Mouse (Mus musculus) frontal cortex, postnatal 14 days (tissue): ENCODE measurements around the gene Adamts13.
A peak's percentile ranks its signal among the peaks of the same experiment; 100 is the strongest.

Source experiments
- DNase-seq, 2 experiments: peaks; one replicate each; pipeline ENCODE4 v3.0.0; 2022; ENCODE audit warnings: low spot score in 2 of 2

Adamts13 gene

GRCm38 (mm10) chr2:27036003-27036402, 62.8 kb downstream of the Adamts13 start:
- no peak for DNase-seq

GRCm38 (mm10) chr2:27037008-27037407, 63.8 kb downstream of the Adamts13 start:
- no peak for DNase-seq

GRCm38 (mm10) chr2:27038596-27038995, 65.4 kb downstream of the Adamts13 start:
- DNase-seq: peak in 1 of 2 experiments; percentile 70

- DNase-seq: no peak
Measured at GRCm38 (mm10) chr2:27039286-27039685, 66.1 kb downstream of the Adamts13 start.

DNA sequence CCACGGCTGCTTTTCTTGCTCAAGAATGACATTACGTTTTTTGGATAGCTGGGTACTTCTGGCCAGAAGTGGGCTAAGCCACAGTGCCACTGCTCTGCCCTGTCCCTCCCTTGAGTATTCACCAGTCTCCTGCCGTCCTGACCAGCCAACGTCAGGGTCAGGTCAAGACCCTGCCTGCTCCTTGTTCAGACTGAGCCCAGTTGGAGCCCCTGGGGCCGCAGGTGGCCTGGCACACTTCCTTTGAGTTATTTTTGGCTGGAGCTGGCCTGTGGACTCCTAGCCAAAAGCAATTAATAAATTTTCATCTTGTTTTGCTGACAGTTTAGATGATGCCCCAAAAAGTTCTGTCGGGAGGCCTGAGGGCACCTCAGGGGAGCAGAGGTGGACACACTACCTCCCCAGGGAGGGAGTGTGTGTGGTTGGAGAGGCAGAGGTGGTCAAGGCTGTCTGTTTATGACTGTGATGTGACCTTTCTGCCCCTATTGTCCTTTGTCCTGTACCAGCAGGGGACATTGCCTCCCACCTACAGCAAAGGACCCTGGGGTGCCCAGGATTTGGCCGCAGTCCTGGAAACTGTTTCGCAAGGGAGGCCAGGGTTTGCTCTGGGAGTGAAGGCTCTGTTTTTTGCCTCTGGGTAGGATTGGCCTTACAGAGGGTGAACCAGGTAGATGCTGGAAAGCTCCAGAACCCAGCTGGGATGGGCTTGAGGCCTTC, 69.1 kb downstream of the Adamts13 start:
- no peak for DNase-seq

GRCm38 (mm10) chr2:27043461-27043860, 70.2 kb downstream of the Adamts13 start:
- DNase-seq: peak; percentile 79 to 88

DNA sequence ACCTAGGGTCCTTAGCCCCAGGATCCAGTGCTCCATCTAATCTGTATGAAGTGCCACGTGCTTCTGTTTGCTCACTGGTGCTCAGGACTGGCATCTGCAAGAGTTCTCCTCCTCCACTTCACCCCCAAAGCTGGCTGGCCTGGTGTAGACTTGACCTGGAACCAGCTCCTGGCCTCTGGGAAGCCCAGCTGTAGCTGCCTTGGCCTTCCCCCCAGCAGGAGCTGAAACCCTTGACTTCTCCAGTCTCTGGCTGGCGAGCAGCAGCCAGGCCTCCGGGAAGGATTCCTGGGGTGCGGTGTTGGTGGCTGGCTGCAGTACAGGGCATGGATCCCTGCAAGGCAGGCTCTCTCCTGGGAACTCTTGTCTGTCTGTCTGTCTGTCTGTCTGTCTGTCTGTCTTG, 71.0 kb downstream of the Adamts13 start:
- DNase-seq: no peak

DNA sequence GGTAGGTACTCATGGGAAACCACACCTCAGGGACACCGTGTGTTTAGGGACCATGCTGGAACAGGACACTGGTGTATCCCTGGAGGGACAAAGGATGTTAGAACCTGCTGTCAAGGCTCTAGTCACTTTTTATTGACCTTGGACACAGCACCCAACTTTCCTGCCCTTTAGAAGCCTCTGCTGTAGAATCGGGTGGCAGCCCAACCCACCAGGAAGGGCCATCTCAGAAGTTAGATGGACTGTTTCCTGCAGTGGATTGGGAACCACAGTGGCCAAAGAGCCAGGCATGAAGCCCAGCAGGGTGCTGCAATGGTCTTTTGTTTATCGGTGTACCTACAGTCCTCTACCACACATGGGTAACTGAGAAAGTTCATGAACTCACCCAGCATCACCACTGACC, 71.4 kb downstream of the Adamts13 start:
- DNase-seq: no peak

- DNase-seq: no peak
Measured at GRCm38 (mm10) chr2:27045979-27046770, 73.0 kb downstream of the Adamts13 start.

GRCm38 (mm10) chr2:27049408-27049807, 76.2 kb downstream of the Adamts13 start:
- no peak for DNase-seq

DNA sequence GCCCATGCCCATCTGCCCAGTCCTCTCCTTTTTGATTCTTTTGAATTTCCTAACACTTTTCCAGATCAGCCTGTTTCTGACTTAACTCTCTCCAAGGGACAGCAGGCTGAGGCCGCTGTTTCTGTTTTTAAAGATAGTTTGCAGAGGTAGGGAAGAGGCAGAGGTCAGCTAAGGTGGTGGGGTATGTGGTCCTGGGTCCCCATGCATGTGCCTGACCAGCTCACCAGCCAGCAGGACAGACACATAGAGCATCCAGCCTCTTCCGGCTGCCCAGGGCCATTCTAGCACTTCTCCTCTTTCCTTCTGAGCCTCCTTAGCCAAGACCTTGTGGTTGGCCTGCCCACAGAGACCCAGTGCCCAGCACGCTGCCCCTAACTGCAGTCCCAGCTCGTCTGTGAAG, 85.0 kb downstream of the Adamts13 start:
- DNase-seq: no peak

DNA sequence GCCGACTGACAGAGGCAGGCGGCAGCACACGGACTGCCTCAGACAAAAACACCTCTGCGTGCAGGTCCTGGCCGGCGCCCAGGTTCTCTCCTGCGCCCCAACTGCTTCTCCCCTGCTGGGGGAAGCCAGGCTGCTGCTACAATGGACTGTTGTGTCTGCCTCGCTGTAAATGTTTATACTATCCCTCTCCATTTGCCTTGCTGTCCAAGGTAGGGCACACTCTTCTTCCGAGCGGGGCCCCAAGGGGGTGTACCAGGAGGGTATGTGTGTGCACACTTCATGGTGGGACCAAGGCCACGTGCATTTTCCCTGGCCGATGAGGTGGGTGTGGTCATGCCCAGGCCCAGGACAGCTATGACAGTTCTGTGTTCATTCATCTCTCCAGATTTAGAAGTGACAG, 85.5 kb downstream of the Adamts13 start:
- no peak for DNase-seq

DNA sequence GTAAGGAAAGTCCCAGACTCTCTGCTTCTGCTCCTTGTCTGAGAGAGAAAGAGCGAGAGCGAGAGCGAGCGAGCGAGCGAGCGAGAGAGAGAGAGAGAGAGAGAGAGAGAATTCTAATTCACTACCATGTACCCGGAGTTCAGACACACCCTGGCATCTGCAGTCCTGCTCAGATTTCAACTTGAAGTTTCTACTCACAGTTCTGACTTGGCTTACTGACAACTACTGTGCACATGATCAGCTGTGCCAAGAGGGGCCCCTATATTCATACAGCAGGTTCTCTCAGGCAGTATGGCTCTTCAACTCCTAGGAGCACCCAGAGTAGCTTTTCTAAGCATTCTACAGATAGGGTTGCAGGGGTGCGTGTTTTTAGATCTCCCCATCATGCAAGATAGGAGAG, 86.0 kb downstream of the Adamts13 start:
- DNase-seq: no peak
